Comparison of ENCODE assay signal across 12 mouse cellular contexts in genomic region chr5:72183929-72184328, GRCm38 (mm10). TPM values are rescaled to one million over a fixed set of nuclear protein-coding genes. Genes with fewer than 3 reads are reported as not detected.
A peak's percentile ranks its signal among the peaks of the same experiment; 100 is the strongest.
DNase-seq lines count a peak whose midpoint lies in the region; ATAC-seq and TF ChIP-seq lines count a peak whose summit lies in the region.
"Had no signal": no experiment of that assay in that cellular context is flagged by ENCODE, and none has a peak within 500 bp of the region (broad histone marks: within the 10 kb centered on the region; RNA-seq: fewer than 3 reads in every experiment).

No protein-coding gene starts in this region.

- peaks cover 61% of the 10 kb centered on the region for H3K4me1 ChIP-seq in liver, embryonic 12.5 days
- H3K4me1 ChIP-seq: embryonic facial prominence, embryonic 15.5 days; heart, embryonic 15.5 days; midbrain, embryonic 15.5 days had no signal

- peak; percentile 75 for ATAC-seq in liver, embryonic 12.5 days
- peak; percentile 81 for ATAC-seq in neutrophil, adult 5-6 weeks (ENCODE audit: extremely low read depth, insufficient number of reproducible peaks, low FRiP score, poor library complexity, severe bottlenecking)
- ATAC-seq: midbrain, embryonic 15.5 days had no signal

- H3K9ac ChIP-seq in liver, embryonic 12.5 days: peak overlapping the region; percentile 57; the same call in 1 of the 2 replicates
- H3K9ac ChIP-seq: embryonic facial prominence, embryonic 15.5 days; heart, embryonic 15.5 days; midbrain, embryonic 15.5 days had no signal

- no peaks in the 10 kb centered on the region for H3K36me3 ChIP-seq in liver, embryonic 12.5 days
- H3K36me3 ChIP-seq: embryonic facial prominence, embryonic 15.5 days; heart, embryonic 15.5 days; midbrain, embryonic 15.5 days had no signal

- no peak for TF ChIP-seq CTCF in gastrocnemius, adult 2 months (IDR thresholded peaks at IDR 0.05)

- 0 out of 2 replicates have a peak overlapping the region, but pooled peaks have one; percentile 38 for H3K27ac ChIP-seq in gastrocnemius, adult 2 months
- peak overlapping the region; percentile 88 for H3K27ac ChIP-seq in liver, embryonic 12.5 days
- H3K27ac ChIP-seq: embryonic facial prominence, embryonic 15.5 days; heart, embryonic 15.5 days; midbrain, embryonic 15.5 days had no signal

- H3K4me2 ChIP-seq in liver, embryonic 12.5 days: peak overlapping the region; percentile 71
- H3K4me2 ChIP-seq: embryonic facial prominence, embryonic 15.5 days; heart, embryonic 15.5 days; midbrain, embryonic 15.5 days had no signal

- no peaks in the 10 kb centered on the region for H3K27me3 ChIP-seq in liver, embryonic 12.5 days (replicated peaks)
- H3K27me3 ChIP-seq: embryonic facial prominence, embryonic 15.5 days; heart, embryonic 15.5 days; midbrain, embryonic 15.5 days had no signal

- intact Hi-C loops in gastrocnemius, adult 2 months (cut with DNase I): no loop called here
- intact Hi-C loops in gastrocnemius, postnatal 36 days (cut with DNase I): no loop called here

- 16% methylated on average over 6 of the region's 6 CpGs for WGBS in liver, embryonic 12.5 days (ENCODE audit: insufficient replicate concordance)

- peak; percentile 42 for DNase-seq in gastrocnemius, adult 2 months
- DNase-seq in gastrocnemius, postnatal 36 days: no peak
- DNase-seq in MEL-GATA-1-ER (ENCODE audit: extremely low read depth, low read depth): peak; percentile 88
- no peak for DNase-seq in frontal cortex, adult 2 months (ENCODE audit: extremely low spot score in 1 of 2, low spot score in 1 of 2)
- DNase-seq in kidney, adult 8-10 months: no peak
- DNase-seq in right cerebral cortex, postnatal 25 days: no peak
- DNase-seq: adrenal gland, adult 8-10 months had no signal

- H3K4me3 ChIP-seq in gastrocnemius, adult 2 months: peak overlapping the region; percentile 26
- H3K4me3 ChIP-seq in liver, embryonic 12.5 days: peak overlapping the region; percentile 42
- H3K4me3 ChIP-seq: embryonic facial prominence, embryonic 15.5 days; heart, embryonic 15.5 days; midbrain, embryonic 15.5 days had no signal

- no peaks in the 10 kb centered on the region for H3K9me3 ChIP-seq in liver, embryonic 12.5 days (replicated peaks)
- H3K9me3 ChIP-seq: embryonic facial prominence, embryonic 15.5 days; heart, embryonic 15.5 days; midbrain, embryonic 15.5 days had no signal

RNA-seq across cellular contexts. Expression of gene Commd8, which starts 15.9 kb away (rescaled TPM):
- total RNA-seq in gastrocnemius, adult 2 months (2021): 10 to 100 TPM; 31.5 to 35.5 TPM
- 10 to 100 TPM; 26.4 to 29.1 TPM for total RNA-seq in gastrocnemius, postnatal 36 days (2021)
- polyA plus RNA-seq in liver, embryonic 12.5 days (2016; fragmentation: Nextera tagmentation; extraction: Ambion mirVana): 76.0 and 79.2 TPM in 2 replicates
- total RNA-seq in neutrophil, adult 5-6 weeks (2017): 71.8 and 82.5 TPM in 2 replicates
- polyA plus RNA-seq in frontal cortex, adult 2 months (2012; rRNA removed): 82.5 and 88.8 TPM in 2 replicates

Comparison
In these comparisons a context has a peak if more than half of its experiments do, and no peak if none do; other contexts are left out.
1. DNase-seq: peak in gastrocnemius, adult 2 months (single experiment) and MEL-GATA-1-ER (single experiment); none in gastrocnemius, postnatal 36 days (0 of 2), frontal cortex, adult 2 months (0 of 2), kidney, adult 8-10 months (0 of 2) and right cerebral cortex, postnatal 25 days (single experiment).